Mouse (Mus musculus) frontal cortex, postnatal 10 days (tissue): ENCODE data around the gene Olfr1265.

Source experiments
- DNase-seq, 2 experiments: peaks; one replicate each; pipeline ENCODE4 v3.0.0; 2022; ENCODE audit warnings: low spot score in 2 of 2, mixed read lengths in 1 of 2

Gene Olfr1265

DNA sequence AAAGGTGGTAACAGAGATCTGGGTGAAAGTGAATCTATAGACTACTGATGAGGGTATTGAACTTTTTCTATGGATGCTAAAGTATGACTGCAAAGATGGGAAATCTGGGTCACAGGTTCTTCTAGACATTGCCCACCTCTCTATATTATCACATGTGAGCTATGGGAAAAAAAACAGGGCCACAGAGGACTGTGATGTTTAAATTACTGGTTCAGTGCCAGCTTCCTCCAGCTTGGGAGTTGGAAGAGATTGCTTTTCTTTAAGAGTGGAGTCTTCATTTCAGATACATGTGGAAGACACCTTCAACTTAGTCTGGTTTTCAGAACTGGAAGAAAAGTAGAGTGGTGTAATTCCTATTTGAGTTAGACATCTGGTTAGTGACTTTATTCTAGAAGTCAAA is at the start of gene Olfr1265:
Gene Olfr1265 (plus strand): TSS at position 301 of the 400 bp plus-strand sequence.
- DNase-seq: no peak

DNA sequence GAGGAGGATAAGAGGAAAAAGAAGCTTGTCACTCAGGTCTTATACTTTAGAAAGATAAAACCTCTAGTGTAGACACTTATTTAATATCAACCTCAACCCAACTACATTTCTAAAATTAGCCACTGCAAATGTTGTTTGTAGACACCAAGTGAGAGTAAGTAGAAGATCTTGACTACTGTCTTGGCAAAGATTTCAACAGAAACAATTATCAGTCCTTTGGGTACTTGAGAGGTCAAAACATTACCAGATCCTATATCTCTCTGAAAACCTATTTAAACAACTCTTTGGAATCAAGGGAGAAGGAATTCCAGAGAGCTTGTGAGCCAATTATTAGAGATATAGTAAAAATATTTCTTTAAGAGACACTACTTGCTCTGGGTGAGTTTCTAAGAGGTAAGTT is 44.2 kb upstream of the Olfr1265 start, which contains the start of gene Olfr1261:
Gene Olfr1261 (plus strand): TSS at position 301 of the 400 bp plus-strand sequence.
- no peak for DNase-seq

DNA sequence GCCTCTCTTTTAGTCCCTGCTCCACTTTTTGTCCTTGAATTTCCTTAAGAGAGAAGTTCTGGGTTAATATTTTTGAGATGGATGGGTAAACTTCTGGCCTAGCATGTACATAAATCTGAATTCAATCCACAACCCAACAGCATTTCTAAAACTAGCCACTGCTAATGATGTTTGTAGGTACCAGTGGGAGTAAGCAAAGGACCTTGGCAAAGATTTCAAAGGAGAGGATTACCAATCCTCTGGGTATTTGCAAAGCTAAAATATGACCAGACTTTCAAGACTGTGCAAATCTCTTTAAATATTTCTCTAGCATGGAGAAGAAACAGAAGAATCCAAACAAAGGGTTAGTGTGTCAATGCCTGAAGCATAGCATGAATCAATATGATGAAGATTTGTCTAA is 35.3 kb upstream of the Olfr1265 start, which contains the start of gene Olfr1262:
Gene Olfr1262 (plus strand): TSS at position 301 of the 400 bp plus-strand sequence.
- DNase-seq: no peak

DNA sequence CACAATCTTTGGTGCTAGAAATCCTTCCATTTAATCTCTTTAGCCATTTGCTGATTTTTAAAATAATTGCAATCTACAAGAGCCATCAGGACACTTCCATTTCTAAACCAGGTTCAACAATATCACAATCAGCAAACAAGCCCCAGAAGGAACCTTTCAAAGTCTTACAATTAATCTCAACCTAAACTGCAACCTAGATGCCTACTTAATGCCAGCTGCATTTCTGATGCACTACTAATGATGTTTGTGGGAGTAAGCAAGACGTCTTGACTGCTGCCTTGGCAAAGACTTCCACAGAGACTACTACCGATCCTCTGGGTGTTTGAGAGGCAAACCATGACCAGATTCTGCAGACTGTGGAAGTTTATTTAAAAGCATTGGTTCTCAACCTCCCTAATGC is 23.3 kb upstream of the Olfr1265 start, which contains the start of gene Olfr1263:
Gene Olfr1263 (plus strand): TSS at position 301 of the 400 bp plus-strand sequence.
- DNase-seq: no peak

DNA sequence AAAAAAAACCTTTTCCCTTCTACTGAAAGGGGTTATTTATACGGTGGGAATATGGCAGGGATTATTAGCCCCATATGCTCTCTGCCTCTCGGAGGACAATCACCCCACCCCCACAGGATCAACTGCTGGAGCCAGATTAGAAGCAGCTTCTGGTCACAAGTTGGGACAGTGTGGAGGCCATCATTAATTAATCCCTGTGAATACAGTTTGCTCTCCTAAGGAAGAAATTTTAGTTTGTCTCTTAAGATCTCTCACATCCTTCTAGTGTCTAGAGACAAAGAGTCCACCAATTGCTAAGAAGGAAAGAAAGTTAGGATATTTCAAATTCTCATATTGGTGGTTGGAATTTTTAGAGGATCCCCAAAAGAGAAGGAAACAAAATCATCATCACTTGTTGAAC is 9.7 kb upstream of the Olfr1265 start, which contains the start of gene Olfr1264:
Gene Olfr1264 (minus strand): TSS at position 101 of the 400 bp plus-strand sequence.
- DNase-seq: no peak

DNA sequence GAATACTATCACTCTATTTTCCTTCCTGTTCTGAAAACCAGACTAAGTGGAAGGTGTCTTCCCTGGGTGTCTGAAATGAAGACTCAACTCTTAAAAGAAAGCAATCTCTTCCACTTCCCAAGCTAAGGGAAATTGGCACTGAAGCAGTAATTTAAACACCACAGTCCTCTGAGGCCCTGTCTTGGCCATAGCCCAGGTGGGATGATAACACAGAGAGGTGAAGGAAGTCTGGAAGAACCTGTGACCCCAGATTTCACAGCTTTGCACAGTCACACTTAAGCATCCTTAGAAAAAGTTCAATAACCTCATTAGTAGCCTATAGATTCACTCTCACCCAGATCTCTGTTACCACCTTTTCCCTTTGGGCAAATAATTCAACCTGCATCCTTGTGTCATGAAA is 28.4 kb downstream of the Olfr1265 start, which contains the start of gene Olfr140:
Gene Olfr140 (minus strand): TSS at position 101 of the 400 bp plus-strand sequence.
- no peak for DNase-seq

DNA sequence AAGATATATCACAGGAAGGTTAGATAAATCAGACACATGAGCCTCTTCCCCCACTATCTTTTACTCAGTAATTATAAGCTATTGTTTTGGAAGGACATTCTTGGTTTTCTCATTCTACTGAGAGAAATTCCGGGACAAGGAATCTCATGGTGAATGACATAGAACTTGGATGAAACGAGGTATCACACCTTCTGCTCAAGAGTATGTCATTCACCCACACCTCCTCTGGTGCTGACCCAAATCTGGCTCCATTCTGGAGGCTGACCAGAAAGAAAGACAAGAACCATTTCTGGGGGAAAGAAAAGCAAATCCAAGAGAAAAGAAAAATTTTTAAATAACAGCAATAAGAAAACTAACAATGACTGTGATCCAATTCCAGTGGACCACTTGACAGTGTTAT is 34.9 kb downstream of the Olfr1265 start:
- no peak for DNase-seq
